Mouse (Mus musculus) adrenal gland, postnatal 0 days (tissue): ENCODE results near the gene Hoxa10. TPM values are rescaled to one million over a fixed set of nuclear protein-coding genes. Genes with fewer than 3 reads are reported as not detected.

ENCODE experiments used
- microRNA-seq: library from miRNA; unstranded; fragments of <30 nt; microRNA quantifications from one replicate; pipeline ENCODE4, GENCODE M21; 2016; ENCODE audit warnings: borderline replicate concordance; ENCODE audit not compliant: insufficient number of aligned reads
- polyA plus RNA-seq: library from polyadenylated mRNA; unstranded; fragments of >200 nt; fragmentation: Nextera tagmentation; extraction: Ambion mirVana; gene quantifications from 2 replicates; pipeline ENCODE4 v1.2.1, GENCODE M21; 2015

Hoxa10 gene
- polyA plus RNA-seq: 2.3 and 8.7 TPM in 2 replicates

DNA sequence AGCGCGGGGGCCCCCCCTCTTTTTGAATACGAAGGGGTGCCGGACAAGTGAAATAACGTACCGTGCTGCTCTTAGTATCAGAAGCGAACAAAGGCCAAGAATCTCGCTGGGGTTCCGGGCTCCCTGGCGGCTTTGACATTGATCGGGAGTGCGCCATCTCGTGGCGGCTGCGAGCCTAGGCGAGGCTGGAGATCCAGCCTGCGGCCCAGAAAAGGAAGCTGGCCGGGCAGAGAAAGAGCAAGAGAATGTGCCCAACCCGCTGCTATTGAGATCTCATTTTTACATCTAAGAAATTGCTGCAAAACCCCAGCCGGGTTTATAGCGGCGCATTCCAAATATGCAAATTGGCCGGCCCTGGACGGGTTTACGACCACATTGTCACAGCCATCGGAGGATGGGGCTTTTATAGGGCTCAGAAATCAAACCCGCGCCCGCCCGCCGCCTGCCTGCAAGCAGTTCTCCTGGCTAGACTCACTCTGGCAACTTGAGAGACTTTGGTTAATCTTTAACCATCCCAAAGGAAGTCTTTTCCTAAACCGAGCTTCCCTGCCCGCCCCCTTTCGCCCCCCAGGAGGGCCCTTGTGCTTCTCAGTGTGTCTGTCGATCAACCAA is at the start of gene Hoxa10:
Gene Hoxa10, minus strand, starts transcription at position 466 of the 612 bp plus-strand sequence.

DNA sequence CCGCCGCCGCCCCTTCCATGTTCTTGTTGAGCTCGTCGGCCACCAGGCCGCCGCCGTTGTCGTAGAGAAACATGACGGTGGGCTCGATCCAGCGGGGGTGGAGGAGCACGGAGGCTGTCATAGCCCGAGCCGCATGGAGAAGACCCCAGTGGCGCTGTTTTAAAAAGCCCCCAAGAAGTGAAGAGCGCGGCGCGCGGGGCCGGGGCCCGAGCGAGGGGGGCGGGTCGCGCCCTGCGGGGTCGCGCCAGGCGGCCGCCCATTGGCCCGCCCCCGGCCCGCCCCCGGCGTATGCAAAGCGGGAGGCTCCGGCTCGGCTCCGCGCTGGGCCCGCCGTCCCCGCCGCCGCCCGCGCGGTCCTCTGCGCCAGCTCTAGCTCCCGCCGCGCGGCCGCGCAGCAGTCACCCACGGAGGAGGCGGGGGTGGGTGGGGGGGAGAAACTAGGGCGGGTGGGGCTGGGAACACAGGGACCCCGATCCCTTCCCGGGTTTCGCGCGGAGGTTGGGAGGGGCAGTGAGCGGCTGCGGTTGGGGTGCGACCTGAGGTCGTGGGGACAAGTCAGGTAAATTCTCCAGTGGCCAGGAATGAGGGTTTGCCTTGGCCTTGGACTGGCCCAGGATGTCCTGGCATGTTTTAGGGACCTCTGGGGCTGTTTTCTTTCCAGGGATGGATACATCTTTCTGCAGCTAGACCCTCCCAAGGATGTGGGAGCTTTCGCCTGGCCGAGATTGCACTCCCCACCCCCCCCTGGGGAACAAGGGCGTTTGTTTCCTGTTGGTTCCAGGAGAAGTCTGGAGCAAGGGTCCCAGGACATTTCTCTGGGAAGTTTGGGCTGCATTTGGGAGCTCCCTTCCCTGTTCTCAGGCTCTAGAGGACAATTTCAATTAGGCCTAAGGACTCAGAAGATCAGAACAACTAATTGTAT is 20.3 kb upstream of the Hoxa10 start, which contains the start of gene Hoxa13:
Gene Hoxa13, minus strand, starts transcription at position 227 of the 922 bp plus-strand sequence.

DNA sequence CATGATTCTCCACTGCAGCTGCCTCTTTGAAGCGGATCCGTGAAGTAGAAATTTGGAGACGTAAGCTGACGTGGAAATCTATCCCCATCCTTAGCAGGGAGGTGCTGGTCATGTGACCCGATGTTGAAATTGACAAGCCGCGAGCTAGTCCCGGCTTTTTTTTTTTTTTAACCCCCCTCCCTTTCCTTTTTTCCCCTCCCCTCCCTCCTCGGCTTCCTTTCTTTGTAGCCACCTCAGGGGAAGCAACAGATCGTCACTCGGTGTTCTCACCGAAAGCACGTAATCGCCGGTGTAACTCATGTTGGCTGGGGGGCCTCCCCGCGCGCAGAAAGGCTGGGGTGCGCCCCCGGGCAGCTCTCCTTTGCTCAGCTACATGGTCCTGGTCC is 5.1 kb upstream of the Hoxa10 start, which contains the start of gene Hoxa11:
Gene Hoxa11, minus strand, starts transcription at position 54 of the 386 bp plus-strand sequence.

DNA sequence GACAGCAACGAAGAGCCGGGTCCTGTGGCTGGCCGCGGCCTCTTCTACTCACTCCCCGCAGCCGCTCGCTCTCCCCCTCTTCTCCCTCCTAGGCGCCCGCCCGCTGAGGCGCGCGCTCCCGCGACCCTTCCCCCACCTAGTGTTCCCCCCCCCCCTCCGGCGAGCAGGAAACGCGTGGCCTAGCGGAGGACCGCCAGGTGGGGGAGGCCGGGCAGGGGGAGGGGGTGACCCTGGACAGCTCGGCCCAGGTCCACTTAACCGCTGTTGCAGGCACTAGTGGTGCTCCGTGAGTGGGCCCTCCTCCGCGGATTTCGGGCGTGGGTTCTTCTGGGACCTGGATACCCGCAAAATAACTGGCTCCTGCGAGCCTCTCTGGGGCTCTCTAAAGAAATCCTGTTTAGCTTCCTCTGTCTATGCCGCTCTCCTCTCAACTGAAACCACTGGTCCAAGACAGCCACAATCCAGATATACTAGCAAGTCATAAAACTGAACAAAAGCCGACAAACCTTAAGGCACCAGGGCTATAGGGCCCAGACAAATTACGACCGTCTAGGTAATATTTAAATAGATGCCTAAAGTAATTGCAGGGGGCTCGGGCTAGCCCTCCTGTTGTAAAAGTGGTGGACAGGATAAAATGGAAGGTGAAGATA is 10.0 kb downstream of the Hoxa10 start, which contains the start of gene Hoxa9:
Gene Hoxa9, minus strand, starts transcription at position 574 of the 650 bp plus-strand sequence.

DNA sequence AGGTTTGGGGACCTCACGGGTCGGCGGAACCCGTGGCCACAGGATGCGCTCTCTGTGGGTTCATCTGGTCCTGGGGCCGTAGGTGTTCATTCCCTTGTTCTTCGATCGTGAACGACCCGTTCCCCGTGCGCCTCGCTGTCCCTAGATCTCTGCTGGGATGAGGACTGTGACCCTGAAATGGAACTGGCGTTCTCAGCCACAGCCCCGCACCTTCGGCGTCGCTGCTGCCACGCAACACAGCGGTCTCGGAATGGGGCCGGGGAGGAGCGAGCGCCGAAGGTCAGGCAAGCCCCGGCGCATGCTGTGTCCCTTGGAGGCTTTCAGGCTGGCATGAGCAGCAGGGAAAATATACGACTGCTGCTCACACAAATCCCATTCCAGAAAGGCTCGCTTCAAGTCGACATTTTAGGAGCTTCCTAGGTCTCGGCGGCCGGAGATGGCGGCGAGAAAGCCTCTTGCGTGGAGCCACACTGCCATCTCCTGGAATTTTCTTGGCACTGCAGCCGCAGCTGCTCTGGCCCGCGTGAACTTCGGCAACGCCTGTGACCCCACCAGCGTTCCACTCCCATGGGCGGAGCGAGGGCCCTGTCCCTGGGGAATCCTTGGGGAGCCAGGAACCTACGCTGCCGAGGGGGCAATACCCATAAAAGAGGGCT is 19.2 kb downstream of the Hoxa10 start, which contains the start of gene Hoxa7:
Gene Hoxa7, minus strand, starts transcription at position 518 of the 656 bp plus-strand sequence.

DNA sequence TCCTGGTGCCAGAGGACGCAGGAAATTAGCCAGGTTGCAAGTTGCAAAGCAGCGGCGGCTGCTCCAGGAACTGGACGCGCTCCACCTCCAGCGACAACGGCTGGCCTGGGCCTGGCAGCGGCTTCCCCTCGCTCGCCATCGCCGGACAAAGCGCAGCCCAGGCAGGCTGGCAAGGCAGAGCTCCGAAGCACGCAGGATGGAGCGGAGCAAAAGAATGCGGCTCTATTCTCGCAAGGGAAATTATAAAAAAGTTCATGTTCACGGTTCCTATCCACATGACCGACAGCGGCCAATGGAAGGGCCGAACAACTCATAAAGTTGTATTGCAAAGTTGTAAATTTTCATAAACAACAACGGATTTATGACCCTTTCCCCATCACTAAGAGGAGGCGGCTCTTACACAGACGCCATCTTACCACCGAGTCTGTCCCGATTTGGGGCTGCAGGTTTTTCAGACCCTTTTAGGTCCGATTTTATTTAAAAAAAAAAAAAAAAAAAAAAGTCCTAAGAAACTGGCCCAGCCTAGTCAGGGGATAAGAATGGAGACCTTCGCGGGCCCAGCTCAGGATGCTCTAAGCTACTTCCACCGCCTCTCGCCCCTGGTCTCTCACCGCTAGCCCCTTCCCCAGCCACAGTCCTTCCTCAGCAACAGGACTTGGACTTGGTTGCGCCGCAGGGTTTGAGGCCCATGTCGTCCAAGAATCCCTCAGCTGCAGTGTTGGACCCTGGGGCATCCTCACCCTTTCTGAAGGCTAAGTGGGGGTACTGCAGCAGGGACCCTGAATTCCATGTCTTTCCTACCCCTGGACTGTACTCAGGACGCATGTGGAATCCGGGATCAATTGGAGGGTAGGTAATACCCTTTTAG is 27.3 kb downstream of the Hoxa10 start, which contains the start of the genes Hoxa3 and Gm28308:
Gene Hoxa3, minus strand, starts transcription at position 218 of the 868 bp plus-strand sequence.
Gene Gm28308, minus strand, starts transcription at position 221 of the 868 bp plus-strand sequence.

DNA sequence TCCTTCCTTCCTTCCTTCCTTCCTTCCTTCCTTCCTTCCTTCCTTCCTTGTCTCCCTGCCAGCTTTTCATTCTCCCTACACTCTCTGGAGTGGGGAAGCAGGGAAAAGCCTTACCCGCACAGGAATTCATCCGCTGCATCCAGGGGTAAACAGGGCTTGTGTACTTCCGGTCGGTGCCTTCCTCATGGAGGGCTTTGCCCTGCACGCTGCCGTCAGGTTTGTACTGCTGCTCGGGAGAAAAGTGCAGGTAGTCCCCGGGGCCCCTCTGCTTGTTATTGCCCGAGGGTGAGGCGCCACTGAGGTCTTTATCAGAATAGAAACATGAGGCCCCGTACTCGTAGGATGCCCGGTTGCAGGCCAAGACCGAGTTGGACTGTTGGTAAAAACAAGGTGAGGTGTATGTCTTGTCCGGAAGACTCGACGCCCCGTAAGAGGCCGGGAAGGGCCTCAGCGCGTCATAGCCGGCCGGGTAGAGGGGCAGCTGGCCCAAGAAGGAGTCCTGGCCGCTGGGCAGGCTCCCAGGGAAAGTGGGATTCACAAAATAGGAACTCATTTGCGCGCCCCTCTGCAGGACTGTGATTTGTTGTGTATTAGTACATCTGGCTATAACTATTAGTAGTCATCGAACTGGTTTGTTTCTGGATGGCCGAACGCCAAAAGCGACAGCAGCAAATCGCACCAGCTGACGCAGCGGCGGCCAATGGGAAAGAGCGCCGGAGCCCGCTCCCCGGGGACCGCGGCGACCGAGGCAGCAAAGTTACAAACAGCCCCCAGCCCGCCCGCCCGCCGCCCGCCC is 32.4 kb downstream of the Hoxa10 start, which contains the start of gene Hoxa6:
Gene Hoxa6, minus strand, starts transcription at position 651 of the 796 bp plus-strand sequence.

DNA sequence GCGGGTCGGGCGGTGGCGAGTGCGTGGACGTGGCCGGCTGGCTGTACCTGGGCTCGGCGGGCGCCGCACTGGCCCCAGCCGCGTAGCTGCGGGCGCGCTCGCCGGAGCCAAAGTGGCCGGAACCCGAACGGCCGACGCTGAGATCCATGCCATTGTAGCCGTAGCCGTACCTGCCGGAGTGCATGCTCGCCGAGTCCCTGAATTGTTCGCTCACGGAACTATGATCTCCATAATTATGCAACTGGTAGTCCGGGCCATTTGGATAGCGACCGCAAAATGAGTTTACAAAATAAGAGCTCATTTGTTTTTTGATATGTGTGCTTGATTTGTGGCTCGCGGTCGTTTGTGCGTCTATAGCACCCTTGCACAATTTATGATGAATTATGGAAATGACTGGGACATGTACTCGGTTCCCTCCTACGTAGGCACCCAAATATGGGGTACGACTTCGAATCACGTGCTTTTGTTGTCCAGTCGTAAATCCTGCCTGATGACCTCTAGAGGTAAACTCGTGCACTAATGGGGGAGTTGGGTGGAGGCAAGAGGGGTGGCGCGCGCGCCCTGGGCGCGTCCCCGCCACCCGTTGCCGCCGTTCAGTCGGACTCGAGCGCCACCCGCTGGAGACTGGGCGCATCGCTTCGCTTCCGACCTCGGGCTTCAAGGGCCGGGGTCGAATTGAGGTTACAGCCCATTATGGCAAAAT is 36.5 kb downstream of the Hoxa10 start, which contains the start of gene Hoxa5:
Gene Hoxa5, minus strand, starts transcription at position 538 of the 703 bp plus-strand sequence.

DNA sequence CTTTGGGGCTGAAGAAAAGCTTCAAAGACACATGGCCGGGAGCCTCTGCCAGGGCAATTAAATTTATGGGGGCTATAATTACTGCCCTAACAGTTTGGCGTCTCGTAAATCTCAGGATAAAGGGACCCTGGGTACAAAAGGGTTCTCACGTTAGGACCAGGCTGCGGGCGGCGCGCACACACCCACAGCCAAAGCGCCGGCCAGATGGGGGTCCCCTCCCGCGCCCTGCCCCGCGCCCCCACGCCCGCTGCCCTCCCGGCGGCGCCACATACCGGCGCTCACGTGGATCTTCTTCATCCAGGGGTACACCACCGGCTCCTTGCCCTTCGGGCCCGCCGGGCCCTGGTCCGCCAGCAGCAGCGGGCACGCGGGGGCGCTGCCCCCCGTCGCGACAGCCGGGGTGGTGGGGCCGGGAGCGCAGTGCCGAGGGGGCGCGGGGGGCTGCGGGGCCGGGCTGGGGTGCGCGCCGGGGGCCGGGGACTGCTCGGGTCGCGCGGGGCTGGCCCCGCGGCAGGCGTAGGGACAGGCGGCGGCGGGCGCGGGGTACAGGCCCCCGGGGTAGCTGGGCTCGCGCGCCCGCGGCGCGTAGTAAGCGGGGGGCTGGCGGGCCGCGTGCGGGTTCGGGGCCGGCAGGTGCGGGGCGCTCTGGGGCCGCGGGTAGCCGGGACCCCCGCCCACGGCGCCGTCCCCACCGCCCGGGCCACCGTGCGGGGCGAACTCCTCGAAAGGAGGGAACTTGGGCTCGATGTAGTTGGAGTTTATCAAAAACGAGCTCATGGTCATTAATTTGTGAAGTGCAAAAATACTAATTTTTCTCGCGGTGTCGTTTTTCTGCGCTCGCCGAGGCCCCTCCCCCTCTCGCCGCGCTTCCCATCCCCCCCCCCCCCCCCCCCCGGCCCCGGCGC is 49.5 kb downstream of the Hoxa10 start, which contains the start of gene Hoxa4:
Gene Hoxa4, minus strand, starts transcription at position 848 of the 905 bp plus-strand sequence.

Small RNA genes within 50 kb of the gene (microRNA-seq; reads per million reads assigned to microRNA genes)
- 1,167 reads per million, percentile 78 among the genes with 10 or more reads in this experiment for gene Mir196b

Other genes starting within 250 kb of the Hoxa10 start
- gene Skap2, start 228.3 kb downstream of the Hoxa10 start, polyA plus RNA-seq: 37.2 and 53.8 TPM in 2 replicates
- 0.60 and 0.86 TPM in 2 replicates for gene Hoxa1, start 82.5 kb downstream of the Hoxa10 start, polyA plus RNA-seq
- 2.3 and 3.6 TPM in 2 replicates for gene Hoxa2, start 76.0 kb downstream of the Hoxa10 start, polyA plus RNA-seq
- gene 5730596B20Rik, start 63.4 kb downstream of the Hoxa10 start, polyA plus RNA-seq: 0.47 and 0.52 TPM in 2 replicates
- 1.1 and 1.4 TPM in 2 replicates for gene Hoxa4, start 49.1 kb downstream of the Hoxa10 start, polyA plus RNA-seq
- gene Hoxa5, start 36.3 kb downstream of the Hoxa10 start, polyA plus RNA-seq: 7.5 and 7.7 TPM in 2 replicates
- gene Hoxa6, start 32.1 kb downstream of the Hoxa10 start, polyA plus RNA-seq: 1.6 and 1.7 TPM in 2 replicates
- 2.4 and 2.9 TPM in 2 replicates for gene Hoxa3, start 27.5 kb downstream of the Hoxa10 start, polyA plus RNA-seq
- 0.44 and 0.66 TPM in 2 replicates for gene Gm28308, start 27.5 kb downstream of the Hoxa10 start, polyA plus RNA-seq
- 20.9 and 22.7 TPM in 2 replicates for gene Hoxa7, start 19.0 kb downstream of the Hoxa10 start, polyA plus RNA-seq
- gene Hoxa9, start 9.8 kb downstream of the Hoxa10 start, polyA plus RNA-seq: 1.4 and 4.8 TPM in 2 replicates
- gene Hoxa11, start 5.0 kb upstream of the Hoxa10 start, polyA plus RNA-seq: 0.17 and 1.6 TPM in 2 replicates
- not detected in 2 replicates for gene Hoxa13, start 20.0 kb upstream of the Hoxa10 start, polyA plus RNA-seq
- not detected in 2 replicates for gene Evx1, start 72.6 kb upstream of the Hoxa10 start, polyA plus RNA-seq